ENCODE assay signal across 14 mouse cellular contexts in the genomic region with DNA sequence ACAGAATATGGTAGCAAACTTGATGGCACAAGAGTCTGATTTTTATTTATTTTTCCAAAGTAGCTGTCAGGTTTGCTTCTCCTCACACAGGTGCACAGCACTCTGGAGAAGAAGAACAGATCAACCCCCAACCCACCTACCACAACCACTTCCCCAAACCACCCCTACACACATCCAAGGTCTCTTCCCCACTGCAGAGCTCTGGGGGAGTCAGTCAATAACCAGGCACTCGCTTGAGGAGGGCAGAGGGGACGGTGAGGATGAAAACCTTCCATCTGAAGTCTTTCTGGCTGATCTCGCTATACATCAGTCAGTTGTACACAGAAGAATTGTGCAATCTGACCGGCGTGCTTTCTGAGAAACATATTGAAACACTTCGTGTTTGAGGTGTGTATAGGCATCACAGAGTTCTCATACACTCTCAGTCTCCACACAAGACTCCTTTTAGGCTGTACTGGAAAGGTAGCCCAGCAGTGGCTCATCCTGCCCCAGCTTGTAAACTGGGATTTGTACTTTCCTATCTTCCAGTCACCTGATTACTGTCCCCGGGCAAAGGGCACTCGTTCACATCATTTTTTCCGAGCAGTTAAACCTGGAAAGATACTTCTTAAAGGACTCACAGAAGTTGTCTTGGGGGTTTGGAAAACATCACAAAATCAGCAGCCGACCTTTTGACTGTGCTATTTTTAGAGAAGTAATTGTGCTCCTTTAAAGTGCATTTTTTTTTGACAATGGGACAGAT. TPM values are rescaled to one million over a fixed set of nuclear protein-coding genes. Genes with fewer than 3 reads are reported as not detected.
A peak's percentile ranks its signal among the peaks of the same experiment; 100 is the strongest.
DNase-seq lines count a peak whose midpoint lies in the region; ATAC-seq and TF ChIP-seq lines count a peak whose summit lies in the region.
"Had no signal": no experiment of that assay in that cellular context is flagged by ENCODE, and none has a peak within 500 bp of the region (broad histone marks: within the 10 kb centered on the region; RNA-seq: fewer than 3 reads in every experiment).

No protein-coding gene starts in this region.

- no peak for ATAC-seq in stomach, embryonic 14.5 days (ENCODE audit: insufficient number of reproducible peaks, insufficient read depth, low FRiP score, low read depth)
- no peak for ATAC-seq in lung, postnatal 0 days

- peak; percentile 88 for DNase-seq in heart, adult 11 months
- no peak for DNase-seq in heart, postnatal 14 days
- peak; percentile 27 to 46 for DNase-seq in kidney, adult 8-10 months
- no peak for DNase-seq in kidney, postnatal 4 days
- DNase-seq in kidney, adult 9 months: peak; percentile 45
- no peak for DNase-seq in lung, postnatal 0 days (ENCODE audit: low spot score)
- DNase-seq in frontal cortex, postnatal 25 days (ENCODE audit: low spot score in 2 of 2): no peak
- DNase-seq: right cerebral cortex, postnatal 4 days had no signal

- no peak overlapping the region for H3K27ac ChIP-seq in stomach, embryonic 14.5 days (ENCODE audit: low read length)
- no peak overlapping the region for H3K27ac ChIP-seq in lung, postnatal 0 days (ENCODE audit: low read length)
- H3K27ac ChIP-seq: forebrain, embryonic 10.5 days; liver, embryonic 15.5 days had no signal

- H3K9ac ChIP-seq in stomach, embryonic 14.5 days (replicated peaks; ENCODE audit: low read depth, low read length): no peak overlapping the region
- no peak overlapping the region for H3K9ac ChIP-seq in lung, postnatal 0 days (replicated peaks; ENCODE audit: low read depth)
- H3K9ac ChIP-seq: liver, embryonic 15.5 days had no signal

- no peak for TF ChIP-seq CTCF in lung, postnatal 0 days (IDR thresholded peaks at IDR 0.05)

- H3K4me1 ChIP-seq in stomach, embryonic 14.5 days (ENCODE audit: control insufficient read depth, insufficient read depth, low read length): peaks cover 4% of the 10 kb centered on the region; the same call in 1 of the 2 replicates
- no peaks in the 10 kb centered on the region for H3K4me1 ChIP-seq in lung, postnatal 0 days (ENCODE audit: insufficient read depth, low read depth, low read length)
- H3K4me1 ChIP-seq: liver, embryonic 15.5 days had no signal

- no peaks in the 10 kb centered on the region for H3K9me3 ChIP-seq in stomach, embryonic 14.5 days (ENCODE audit: control insufficient read depth, low read depth, low read length)
- no peaks in the 10 kb centered on the region for H3K9me3 ChIP-seq in lung, postnatal 0 days (ENCODE audit: low read length)
- H3K9me3 ChIP-seq: forebrain, embryonic 10.5 days; G1E; liver, embryonic 15.5 days; megakaryocyte, embryonic 14.5 days had no signal

- H3K4me3 ChIP-seq in stomach, embryonic 14.5 days (ENCODE audit: low read depth, low read length): peak overlapping the region; percentile 24; the same call in 1 of the 2 replicates
- H3K4me3 ChIP-seq in lung, postnatal 0 days (ENCODE audit: low read depth, low read length): no peak overlapping the region
- H3K4me3 ChIP-seq: liver, embryonic 15.5 days; megakaryocyte, embryonic 14.5 days had no signal

- TF ChIP-seq EP300 in lung, postnatal 0 days (IDR thresholded peaks at IDR 0.05): no peak

- H3K27me3 ChIP-seq in stomach, embryonic 14.5 days (ENCODE audit: control insufficient read depth, insufficient read depth, low read length): 0 out of 2 replicates have a peak, but pooled peaks cover 2% of the 10 kb centered on the region
- no peaks in the 10 kb centered on the region for H3K27me3 ChIP-seq in lung, postnatal 0 days (replicated peaks; ENCODE audit: insufficient read depth, low read length)

- no peaks in the 10 kb centered on the region for H3K36me3 ChIP-seq in stomach, embryonic 14.5 days (ENCODE audit: control insufficient read depth, insufficient read depth, low read length)
- H3K36me3 ChIP-seq in lung, postnatal 0 days (ENCODE audit: insufficient read depth, low read length): no peaks in the 10 kb centered on the region
- H3K36me3 ChIP-seq: forebrain, embryonic 10.5 days; G1E; liver, embryonic 15.5 days had no signal

- peak overlapping the region; percentile 70 for H3K4me2 ChIP-seq in stomach, embryonic 14.5 days (replicated peaks; ENCODE audit: low read depth, low read length)
- H3K4me2 ChIP-seq in lung, postnatal 0 days (replicated peaks; ENCODE audit: low read depth, low read length): no peak overlapping the region

- intact Hi-C loops in heart, postnatal 14 days (cut with DNase I): no loop called here

- 44% methylated on average over 10 of the region's 10 CpGs for WGBS in stomach, embryonic 14.5 days
- WGBS in lung, postnatal 0 days: 40% methylated on average over 10 of the region's 10 CpGs

RNA-seq across cellular contexts. Expression of a gene that starts 0.8 kb away (rescaled TPM):
- 1 to 10 TPM; 8.0 to 9.3 TPM for total RNA-seq in heart, postnatal 14 days (2021)
- 12.2 and 14.9 TPM in 2 replicates for polyA plus RNA-seq in stomach, embryonic 14.5 days (2014; fragmentation: Nextera tagmentation; extraction: Ambion mirVana)
- polyA plus RNA-seq in lung, postnatal 0 days (2015; fragmentation: Nextera tagmentation; extraction: Ambion mirVana): 1.2 and 1.3 TPM in 2 replicates
- total RNA-seq: neutrophil, adult 5-6 weeks had no signal
- polyA plus RNA-seq: G1E had no signal

Comparison
In these comparisons a context has a peak if more than half of its experiments do, and no peak if none do; other contexts are left out.
1. DNase-seq: peak in heart, adult 11 months (single experiment), kidney, adult 8-10 months (2 of 2) and kidney, adult 9 months (single experiment); none in heart, postnatal 14 days (0 of 2), kidney, postnatal 4 days (0 of 2), lung, postnatal 0 days (single experiment) and frontal cortex, postnatal 25 days (0 of 2).